Mouse (Mus musculus) embryo, embryonic 11.5 days (tissue): ENCODE data around the gene 4933414I15Rik.

Experiments used
- DNase-seq: peaks from one replicate; pipeline ENCODE4 v3.0.0-alpha.2; 2012; ENCODE audit warnings: low read depth, low spot score

The 4933414I15Rik gene

GRCm38 (mm10) chr11:50943506-50943905 is at the start of gene 4933414I15Rik:
4933414I15Rik (minus strand) TSS chr11:50943765.
- no peak for DNase-seq

GRCm38 (mm10) chr11:50981667-50982066 is 38.1 kb upstream of the 4933414I15Rik start, which contains the start of gene Olfr1377:
Olfr1377 (plus strand) TSS chr11:50981967.
- DNase-seq: no peak

- DNase-seq: no peak
Observed at GRCm38 (mm10) chr11:50977216-50977615, 33.7 kb upstream of the 4933414I15Rik start.

- no peak for DNase-seq
Observed at GRCm38 (mm10) chr11:50966230-50966629, 22.7 kb upstream of the 4933414I15Rik start, which contains the start of gene Olfr1378. Olfr1378 (plus strand) TSS chr11:50966530.

- no peak for DNase-seq
Observed at GRCm38 (mm10) chr11:50964886-50965285, 21.3 kb upstream of the 4933414I15Rik start.

GRCm38 (mm10) chr11:50953665-50954064 is 10.1 kb upstream of the 4933414I15Rik start, which contains the start of gene Prop1:
Prop1 (minus strand) TSS chr11:50953765.
- no peak for DNase-seq

GRCm38 (mm10) chr11:50952290-50952689 is 8.7 kb upstream of the 4933414I15Rik start:
- DNase-seq: no peak

GRCm38 (mm10) chr11:50942386-50942785 is 1.2 kb downstream of the 4933414I15Rik start:
- no peak for DNase-seq

- DNase-seq: no peak
Observed at GRCm38 (mm10) chr11:50939621-50940366, 3.8 kb downstream of the 4933414I15Rik start.

- DNase-seq: no peak
Observed at GRCm38 (mm10) chr11:50938435-50938834, 5.1 kb downstream of the 4933414I15Rik start.

- DNase-seq: no peak
Observed at GRCm38 (mm10) chr11:50932040-50932439, 11.5 kb downstream of the 4933414I15Rik start.

GRCm38 (mm10) chr11:50931451-50931866 is 12.1 kb downstream of the 4933414I15Rik start, which contains the start of gene Zfp354b:
Zfp354b (minus strand) TSS chr11:50931633.
- peak; percentile 68 for DNase-seq

GRCm38 (mm10) chr11:50931021-50931420 is 12.5 kb downstream of the 4933414I15Rik start:
- no peak for DNase-seq

GRCm38 (mm10) chr11:50930469-50931014 is 13.0 kb downstream of the 4933414I15Rik start:
- no peak for DNase-seq

GRCm38 (mm10) chr11:50915671-50916320 is 27.8 kb downstream of the 4933414I15Rik start, which contains the start of gene Zfp2:
Zfp2 (minus strand) TSS chr11:50916165.
- peak; percentile 87 for DNase-seq

- no peak for DNase-seq
Observed at GRCm38 (mm10) chr11:50914461-50914860, 29.1 kb downstream of the 4933414I15Rik start.

- DNase-seq: no peak
Observed at GRCm38 (mm10) chr11:50913301-50913700, 30.3 kb downstream of the 4933414I15Rik start.

GRCm38 (mm10) chr11:50908136-50908535 is 35.4 kb downstream of the 4933414I15Rik start:
- no peak for DNase-seq

GRCm38 (mm10) chr11:50897359-50897758 is 46.2 kb downstream of the 4933414I15Rik start:
- no peak for DNase-seq

GRCm38 (mm10) chr11:50892441-50892840 is 51.1 kb downstream of the 4933414I15Rik start:
- DNase-seq: no peak
